ENCODE assay signal across 12 mouse cellular contexts in genomic region chr10:40090504-40091428, GRCm38 (mm10). TPM values are rescaled to one million over a fixed set of nuclear protein-coding genes. Genes with fewer than 3 reads are reported as not detected.
DNase-seq lines count a peak whose midpoint lies in the region; ATAC-seq lines count a peak whose summit lies in the region.
"Had no signal": no experiment of that assay in that cellular context is flagged by ENCODE, and none has a peak within 500 bp of the region (broad histone marks: within the 10 kb centered on the region; RNA-seq: fewer than 3 reads in every experiment).

No protein-coding gene starts in this region.

- H3K9ac ChIP-seq in intestine, embryonic 15.5 days = no peak overlapping the region
- no peak overlapping the region for H3K9ac ChIP-seq in limb, embryonic 13.5 days
- no peak overlapping the region for H3K9ac ChIP-seq in stomach, embryonic 16.5 days (ENCODE audit: low read length)
- no peak overlapping the region for H3K9ac ChIP-seq in forebrain, embryonic 15.5 days (replicated peaks)
- H3K9ac ChIP-seq: liver, embryonic 12.5 days had no signal

- no peaks in the 10 kb centered on the region for H3K9me3 ChIP-seq in intestine, embryonic 15.5 days
- H3K9me3 ChIP-seq in limb, embryonic 13.5 days = no peaks in the 10 kb centered on the region
- no peaks in the 10 kb centered on the region for H3K9me3 ChIP-seq in stomach, embryonic 16.5 days (replicated peaks; ENCODE audit: control insufficient read depth, low read length)
- no peaks in the 10 kb centered on the region for H3K9me3 ChIP-seq in forebrain, embryonic 15.5 days

- peak; percentile 58 for ATAC-seq in intestine, embryonic 15.5 days
- peak; percentile 83; the same call in 1 of the 2 replicates for ATAC-seq in limb, embryonic 13.5 days (ENCODE audit: low FRiP score, low read depth)
- ATAC-seq in stomach, embryonic 16.5 days (ENCODE audit: insufficient read depth, low FRiP score) = peak; percentile 40; the same call in 1 of the 2 replicates
- ATAC-seq in forebrain, embryonic 15.5 days (replicated peaks) = no peak
- ATAC-seq: liver, embryonic 12.5 days; midbrain, embryonic 16.5 days had no signal

- DNase-seq in urinary bladder, postnatal 14 days (ENCODE audit: low spot score) = peak; percentile 44
- no peak for DNase-seq in urinary bladder, postnatal 10 days (ENCODE audit: low spot score)
- DNase-seq in right cerebral cortex, postnatal 10 days (ENCODE audit: low spot score in 2 of 2) = no peak
- no peak for DNase-seq in B cell, adult 2 months
- DNase-seq: adrenal gland, adult 2 months; cerebellum, adult 11 months had no signal

- peaks cover 5% of the 10 kb centered on the region; the same call in 1 of the 2 replicates for H3K4me1 ChIP-seq in intestine, embryonic 15.5 days (replicated peaks)
- peaks cover 52% of the 10 kb centered on the region for H3K4me1 ChIP-seq in limb, embryonic 13.5 days
- 0 out of 2 replicates have a peak, but pooled peaks cover 7% of the 10 kb centered on the region for H3K4me1 ChIP-seq in stomach, embryonic 16.5 days (ENCODE audit: control insufficient read depth, insufficient read depth, low read length)
- H3K4me1 ChIP-seq in forebrain, embryonic 15.5 days = no peaks in the 10 kb centered on the region

- H3K4me3 ChIP-seq in intestine, embryonic 15.5 days (replicated peaks) = no peak overlapping the region
- no peak overlapping the region for H3K4me3 ChIP-seq in limb, embryonic 13.5 days
- no peak overlapping the region for H3K4me3 ChIP-seq in stomach, embryonic 16.5 days (replicated peaks; ENCODE audit: low read length)
- no peak overlapping the region for H3K4me3 ChIP-seq in forebrain, embryonic 15.5 days
- H3K4me3 ChIP-seq: liver, embryonic 12.5 days had no signal

- no peak overlapping the region for H3K4me2 ChIP-seq in intestine, embryonic 15.5 days (replicated peaks)
- no peak overlapping the region for H3K4me2 ChIP-seq in limb, embryonic 13.5 days (replicated peaks)
- H3K4me2 ChIP-seq in stomach, embryonic 16.5 days (ENCODE audit: low read depth, low read length) = no peak overlapping the region
- H3K4me2 ChIP-seq in forebrain, embryonic 15.5 days (replicated peaks) = no peak overlapping the region
- H3K4me2 ChIP-seq: liver, embryonic 12.5 days had no signal

- 67% methylated on average over 11 of the region's 11 CpGs for WGBS in intestine, embryonic 15.5 days
- 61% methylated on average over 11 of the region's 11 CpGs for WGBS in limb, embryonic 13.5 days
- WGBS in stomach, embryonic 16.5 days = 71% methylated on average over 11 of the region's 11 CpGs
- WGBS in forebrain, embryonic 15.5 days = 77% methylated on average over 11 of the region's 11 CpGs

- no peaks in the 10 kb centered on the region for H3K36me3 ChIP-seq in intestine, embryonic 15.5 days
- no peaks in the 10 kb centered on the region for H3K36me3 ChIP-seq in limb, embryonic 13.5 days
- H3K36me3 ChIP-seq in stomach, embryonic 16.5 days (ENCODE audit: control insufficient read depth, insufficient read depth, low read length) = no peaks in the 10 kb centered on the region
- no peaks in the 10 kb centered on the region for H3K36me3 ChIP-seq in forebrain, embryonic 15.5 days

- no peaks in the 10 kb centered on the region for H3K27me3 ChIP-seq in intestine, embryonic 15.5 days (replicated peaks)
- no peaks in the 10 kb centered on the region for H3K27me3 ChIP-seq in limb, embryonic 13.5 days
- H3K27me3 ChIP-seq in stomach, embryonic 16.5 days (ENCODE audit: control insufficient read depth, insufficient read depth, low read length) = no peaks in the 10 kb centered on the region
- no peaks in the 10 kb centered on the region for H3K27me3 ChIP-seq in forebrain, embryonic 15.5 days
- H3K27me3 ChIP-seq: liver, embryonic 12.5 days had no signal

- H3K27ac ChIP-seq in intestine, embryonic 15.5 days = no peak overlapping the region
- H3K27ac ChIP-seq in limb, embryonic 13.5 days = no peak overlapping the region; the same call in 1 of the 2 replicates
- no peak overlapping the region for H3K27ac ChIP-seq in stomach, embryonic 16.5 days (ENCODE audit: low read length)
- H3K27ac ChIP-seq in forebrain, embryonic 15.5 days (replicated peaks) = no peak overlapping the region
- H3K27ac ChIP-seq: liver, embryonic 12.5 days had no signal

RNA-seq across cellular contexts. Expression of gene Slc16a10, which starts 51.3 kb away (rescaled TPM):
- 36.1 and 37.4 TPM in 2 replicates for polyA plus RNA-seq in intestine, embryonic 15.5 days (2015; fragmentation: Nextera tagmentation; extraction: Ambion mirVana)
- 7.9 and 10.0 TPM in 2 replicates for polyA plus RNA-seq in limb, embryonic 13.5 days (2015; fragmentation: Nextera tagmentation; extraction: Ambion mirVana)
- 11.0 and 12.2 TPM in 2 replicates for polyA plus RNA-seq in stomach, embryonic 16.5 days (2015; fragmentation: Nextera tagmentation; extraction: Ambion mirVana)
- polyA plus RNA-seq in forebrain, embryonic 15.5 days (2015; fragmentation: Nextera tagmentation; extraction: Ambion mirVana) = 3.1 and 3.3 TPM in 2 replicates
